Mouse (Mus musculus) B cell, adult 62 days (primary cell): Measurements from ENCODE around the gene Lipt1. TPM values are rescaled to one million over a fixed set of nuclear protein-coding genes. Genes with fewer than 3 reads are reported as not detected.

Experiments used
- total RNA-seq: library from RNA; stranded (reverse); gene quantifications from 4 replicates; pipeline ENCODE4 v1.2.4, GENCODE M21; 2023

Gene Lipt1
- 1.0 to 4.1 TPM (median 2.0 TPM) in 4 replicates for total RNA-seq

DNA sequence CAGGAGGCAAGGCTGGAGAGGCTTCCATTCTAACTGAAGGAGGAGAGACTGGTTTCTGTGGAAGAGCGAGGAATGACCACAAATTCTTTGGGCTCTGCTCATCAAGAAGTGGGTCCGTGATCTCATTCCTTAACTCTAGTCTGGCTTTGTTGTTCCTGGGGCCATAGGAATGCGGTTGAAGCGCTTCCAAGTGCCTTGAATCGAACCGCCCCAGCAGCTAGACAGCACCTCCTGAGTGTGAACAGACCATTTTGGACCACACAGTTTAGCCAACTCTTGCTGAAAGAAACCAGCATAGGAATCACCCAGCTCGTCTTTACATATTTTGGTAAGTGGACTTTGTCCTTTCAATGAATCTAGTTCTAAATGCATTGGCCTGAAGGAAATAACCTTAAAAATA, at the start of gene Lipt1:
TSS of gene Lipt1 (plus strand) at position 35 of the 400 bp plus-strand sequence.

DNA sequence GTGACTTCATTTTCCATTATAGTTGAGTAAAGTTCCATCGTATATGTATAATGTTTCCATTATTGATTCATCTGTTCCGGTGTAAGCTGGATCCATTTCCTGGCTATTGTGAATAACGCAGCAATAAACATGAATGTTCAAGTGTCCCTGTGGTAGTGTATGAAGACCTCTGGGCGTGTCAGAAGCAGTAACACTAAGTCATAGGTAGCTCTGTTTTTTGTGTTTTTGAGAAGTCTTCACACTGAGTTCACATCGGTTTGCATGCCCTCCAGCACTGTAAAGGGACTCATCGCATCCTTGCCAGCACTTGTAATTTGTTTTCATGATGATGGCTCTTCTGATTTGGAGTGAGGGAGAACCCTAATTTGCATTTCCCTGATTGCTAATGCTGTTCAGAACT, 5.3 kb upstream of the Lipt1 start, which contains the start of gene Tsga10:
TSS of gene Tsga10 (minus strand) at position 144 of the 400 bp plus-strand sequence.

DNA sequence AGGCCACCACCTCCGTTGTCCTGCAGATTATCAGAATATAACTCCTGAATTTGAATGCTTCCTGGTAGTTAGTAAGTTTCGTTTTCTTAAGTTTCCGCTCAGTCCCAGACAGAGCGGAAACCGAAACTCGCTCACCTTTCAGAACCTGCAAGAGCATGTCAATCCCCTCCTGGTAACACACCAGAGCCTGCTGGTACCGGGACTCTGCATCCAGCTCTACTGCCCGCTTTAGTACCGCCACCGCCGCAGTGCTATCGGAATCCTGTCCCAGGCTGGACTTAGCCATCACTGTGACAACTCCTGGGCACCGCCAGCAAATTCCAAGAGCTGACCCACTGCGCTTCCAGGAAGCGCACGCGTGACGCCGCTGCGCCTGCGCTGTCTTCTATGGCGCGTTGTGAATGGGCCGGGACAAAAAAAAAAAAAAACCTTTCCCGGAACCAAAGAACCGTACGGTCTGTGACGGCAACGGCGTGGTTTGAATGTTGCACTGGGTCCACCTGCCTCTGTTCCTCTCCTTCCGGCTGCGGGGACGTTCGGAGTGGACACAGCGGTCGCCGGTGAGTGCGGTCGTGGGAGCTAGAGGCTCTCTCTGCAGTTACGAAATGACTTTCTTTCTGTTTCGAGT, 18.6 kb downstream of the Lipt1 start, which contains the start of the genes Mitd1 and Mrpl30:
TSS of gene Mitd1 (minus strand) at position 387 of the 628 bp plus-strand sequence.
TSS of gene Mrpl30 (plus strand) at position 453 of the 628 bp plus-strand sequence.

DNA sequence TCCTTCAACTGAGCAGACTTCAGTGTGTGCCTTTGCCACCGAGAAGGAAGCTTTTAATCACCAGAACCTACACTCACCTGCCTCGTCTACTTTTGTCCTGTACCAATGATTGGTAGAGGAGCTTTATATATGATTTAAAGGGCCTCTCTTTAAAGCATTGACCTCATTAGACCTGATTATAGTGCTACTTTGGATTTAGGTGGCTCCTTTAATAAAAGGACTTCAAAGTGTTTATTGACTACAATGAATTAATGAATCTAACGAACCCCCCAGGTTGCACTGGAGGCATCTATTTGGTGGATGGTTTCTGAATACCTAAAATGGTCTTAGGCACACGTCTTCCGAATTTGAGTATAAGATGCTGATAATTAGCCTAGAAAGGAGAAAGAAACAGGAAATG, 44.9 kb downstream of the Lipt1 start, which contains the start of gene Lyg2:
TSS of gene Lyg2 (minus strand) at position 101 of the 400 bp plus-strand sequence.

Other genes starting within 250 kb of the Lipt1 start
- gene 2010300C02Rik, start 151.7 kb upstream of the Lipt1 start, total RNA-seq: 0.17 to 0.42 TPM in 2 of 4 replicates, not detected in the others
- 7.3 to 9.2 TPM (median 7.9 TPM) in 4 replicates for gene Tsga10, start 5.3 kb upstream of the Lipt1 start, total RNA-seq
- 18.7 to 21.8 TPM (median 19.9 TPM) in 4 replicates for gene Mitd1, start 18.7 kb downstream of the Lipt1 start, total RNA-seq
- 100 to 119 TPM (median 115 TPM) in 4 replicates for gene Mrpl30, start 18.7 kb downstream of the Lipt1 start, total RNA-seq
- not detected in 4 replicates for gene Lyg2, start 44.8 kb downstream of the Lipt1 start, total RNA-seq
- not detected in 4 replicates for gene Lyg1, start 86.0 kb downstream of the Lipt1 start, total RNA-seq
- gene Txndc9, start 126.2 kb downstream of the Lipt1 start, total RNA-seq: 68.0 to 79.8 TPM (median 71.5 TPM) in 4 replicates
- gene Eif5b, start 126.3 kb downstream of the Lipt1 start, total RNA-seq: 42.0 to 52.8 TPM (median 45.3 TPM) in 4 replicates